Mouse (Mus musculus) adipocyte (in vitro differentiated cells): ENCODE data around the gene Serpina1f.
A peak's percentile ranks its signal among the peaks of the same experiment; 100 is the strongest.
"Not testable (repeated sequence)": the region's sequence is repeated elsewhere in the genome, so short reads cannot be mapped to it uniquely, and the experiment has no call there.

ENCODE experiments used
- DNase-seq: peaks from one replicate; pipeline ENCODE4 v3.0.0-alpha.2; 2016; ENCODE audit warnings: low spot score

Serpina1f gene

DNA sequence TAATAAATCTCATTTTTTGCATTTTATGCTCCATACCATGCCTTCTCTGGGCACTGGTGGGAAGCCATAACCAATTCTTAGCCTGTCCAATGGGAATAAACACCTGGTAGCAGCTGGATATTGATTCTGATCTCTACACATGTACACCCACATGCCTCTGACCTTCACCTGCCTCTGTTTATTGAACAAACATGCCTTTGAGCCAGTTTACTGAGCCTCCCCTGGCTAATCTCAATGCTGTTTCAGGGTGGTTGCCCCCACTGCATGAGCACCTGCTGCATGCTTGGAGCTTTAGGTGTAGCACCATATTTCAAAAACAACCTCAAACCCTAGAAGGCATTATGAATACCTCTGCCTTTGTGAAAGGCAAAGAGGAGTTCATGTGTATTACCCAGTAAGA is 33.3 kb downstream of the Serpina1f start:
- DNase-seq: not testable (repeated sequence)

DNA sequence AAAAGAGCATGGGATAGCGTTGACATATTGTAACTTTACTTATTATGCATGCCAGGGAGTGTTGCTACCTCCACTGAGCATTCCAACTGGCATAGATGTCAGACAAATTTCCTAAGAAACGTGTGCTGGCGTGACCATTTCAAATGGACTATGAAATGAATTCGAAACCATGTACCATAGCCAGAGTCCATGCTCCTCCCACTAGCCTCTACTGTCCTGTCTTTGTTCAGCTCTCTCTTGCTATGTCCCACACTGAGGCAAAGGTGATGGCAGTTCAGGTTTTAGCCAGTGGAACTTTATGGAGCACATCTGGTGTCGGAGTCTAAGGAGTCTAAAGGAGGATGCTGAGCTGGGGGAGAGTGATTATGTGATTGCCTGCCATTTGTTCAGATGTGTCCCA is 35.3 kb downstream of the Serpina1f start:
- no peak for DNase-seq

DNA sequence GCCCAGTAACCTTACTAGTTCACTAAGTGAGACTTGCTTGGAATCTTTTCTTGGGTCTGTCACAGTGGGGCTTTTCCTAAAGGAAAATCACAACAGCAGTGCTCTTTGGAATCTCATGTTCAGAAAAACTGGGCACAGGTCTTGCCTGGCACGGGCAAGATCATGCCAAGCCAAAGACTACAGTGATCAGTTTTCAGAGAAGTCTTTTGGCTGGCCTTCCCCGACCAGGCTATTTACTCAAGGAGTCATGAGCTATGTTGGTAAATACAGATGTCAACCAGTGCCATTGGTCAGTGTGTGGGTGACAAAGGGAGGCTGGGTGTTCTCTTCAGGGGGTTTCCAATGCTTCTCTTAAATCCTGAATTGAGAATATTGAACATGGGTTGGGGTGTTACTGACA is 36.2 kb downstream of the Serpina1f start:
- DNase-seq: peak; percentile 2

DNA sequence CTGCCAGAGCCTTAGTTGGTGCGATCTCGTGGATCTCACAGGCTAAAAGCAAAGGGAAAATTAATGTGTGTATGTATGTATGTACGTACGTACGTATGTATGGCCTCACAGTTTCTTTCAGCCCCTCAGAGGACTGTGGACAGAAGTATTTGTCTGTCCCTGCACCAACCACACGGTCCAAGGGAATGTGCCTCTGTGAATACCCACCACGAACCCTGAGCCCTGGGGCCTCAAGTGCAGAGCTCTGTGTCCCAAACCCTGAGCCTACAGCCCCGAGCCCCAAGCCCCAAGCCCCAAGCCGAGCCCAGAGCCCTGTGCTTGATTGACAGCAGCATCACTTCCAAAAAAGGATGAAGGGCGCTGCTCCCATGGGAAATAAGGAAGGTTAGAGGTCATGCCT is 37.3 kb downstream of the Serpina1f start:
- no peak for DNase-seq

DNA sequence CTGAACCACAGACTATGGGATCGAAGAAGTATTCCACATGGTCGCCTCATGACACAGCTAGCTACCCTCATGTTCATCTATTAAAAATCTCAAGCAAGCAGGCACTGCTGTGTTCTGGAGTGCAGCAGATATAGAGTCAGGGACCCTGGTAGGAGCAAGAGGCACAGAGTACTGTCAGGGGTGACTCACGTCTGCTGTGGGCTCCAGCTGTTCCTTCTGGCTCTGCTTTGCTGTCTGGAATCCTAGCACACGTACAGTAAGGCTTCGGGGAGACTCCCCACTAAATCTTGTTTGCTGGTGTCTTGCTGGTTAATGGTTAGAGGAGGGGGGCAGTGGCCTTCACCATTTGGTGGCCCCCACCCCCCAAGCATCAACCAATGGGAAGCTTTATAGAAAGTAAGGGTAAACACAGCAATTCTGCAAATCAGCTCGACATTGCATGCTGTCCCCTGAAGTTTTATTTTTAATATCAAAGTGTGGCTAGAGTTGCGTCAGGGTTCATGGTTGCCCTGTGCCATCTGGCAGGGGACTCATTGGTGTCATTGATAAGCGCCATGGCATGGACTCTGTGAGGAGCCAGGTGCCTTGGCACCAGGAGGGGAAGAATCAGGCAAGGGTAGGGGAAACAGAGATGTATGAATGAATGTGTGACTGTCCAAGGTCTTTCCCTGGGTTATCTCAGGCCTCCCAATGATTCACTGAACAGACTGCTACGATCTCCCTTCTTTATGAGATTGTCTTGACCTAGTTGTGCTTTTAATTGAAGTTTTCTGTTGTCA is 38.3 kb downstream of the Serpina1f start, which contains the start of gene Serpina6:
Gene Serpina6, minus strand, starts transcription at position 365 of the 779 bp plus-strand sequence.
- no peak for DNase-seq

DNA sequence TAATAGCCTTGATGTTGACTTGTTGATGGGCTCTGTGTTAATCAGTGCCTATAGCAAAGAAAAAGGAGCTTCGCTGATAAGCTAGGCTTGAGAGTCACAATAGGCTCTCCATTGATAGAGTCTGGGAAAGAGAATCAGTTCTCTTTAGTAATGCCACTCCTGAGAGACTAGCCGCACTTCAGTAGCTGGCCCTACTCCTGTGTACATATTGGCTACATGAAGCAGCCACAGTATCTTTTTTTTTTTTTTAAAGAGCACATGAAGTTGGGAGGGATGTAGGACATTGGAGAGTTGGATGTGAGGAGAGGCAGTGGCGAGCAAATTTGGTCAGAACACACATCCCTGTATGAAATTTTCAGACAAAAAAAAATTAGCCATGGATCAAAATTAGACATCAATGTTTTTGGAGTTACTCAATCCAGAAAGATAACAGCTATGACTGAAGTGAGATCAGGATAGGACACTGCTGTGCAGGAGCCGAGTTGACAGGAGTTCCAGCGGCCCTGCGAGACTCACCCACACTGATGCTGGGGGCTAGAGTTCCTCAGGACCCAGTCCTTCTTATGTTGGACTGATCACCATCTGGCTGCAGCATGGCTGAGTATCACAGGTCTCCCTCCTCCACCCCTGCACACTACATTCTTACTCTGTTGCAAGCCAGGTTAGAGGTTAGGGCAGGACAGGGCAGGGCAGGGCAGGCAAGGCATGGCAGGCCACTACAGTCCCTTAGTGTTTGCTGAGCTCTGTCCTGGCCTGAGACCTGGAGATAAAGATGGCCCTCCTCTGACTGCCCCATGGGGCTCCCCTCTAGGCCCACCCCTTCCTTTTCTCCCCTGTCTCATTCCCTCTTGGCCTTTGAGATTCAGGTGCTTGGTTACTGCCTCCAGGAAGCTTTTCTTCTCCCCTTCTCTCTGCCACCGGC is 39.9 kb downstream of the Serpina1f start:
- no peak for DNase-seq

DNA sequence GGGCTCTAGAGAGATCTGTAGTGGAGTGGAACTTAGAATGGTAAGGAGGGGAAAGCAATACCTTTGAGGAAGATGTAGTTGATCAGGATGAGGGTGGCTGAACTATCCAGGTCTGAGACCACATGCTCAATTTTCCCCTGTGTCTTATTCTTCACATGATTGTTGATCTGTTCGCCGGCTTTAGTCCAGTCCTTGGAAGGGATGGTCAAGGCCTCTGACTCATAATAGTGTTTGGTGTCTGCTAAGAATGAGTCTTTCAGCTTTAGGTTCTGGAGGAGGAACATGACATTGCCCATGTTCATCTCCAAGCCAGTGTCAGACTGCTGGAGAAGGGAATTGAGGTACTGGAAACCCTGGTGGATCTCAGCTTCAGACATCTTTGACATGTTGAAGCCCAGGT is 41.5 kb downstream of the Serpina1f start:
- DNase-seq: no peak

DNA sequence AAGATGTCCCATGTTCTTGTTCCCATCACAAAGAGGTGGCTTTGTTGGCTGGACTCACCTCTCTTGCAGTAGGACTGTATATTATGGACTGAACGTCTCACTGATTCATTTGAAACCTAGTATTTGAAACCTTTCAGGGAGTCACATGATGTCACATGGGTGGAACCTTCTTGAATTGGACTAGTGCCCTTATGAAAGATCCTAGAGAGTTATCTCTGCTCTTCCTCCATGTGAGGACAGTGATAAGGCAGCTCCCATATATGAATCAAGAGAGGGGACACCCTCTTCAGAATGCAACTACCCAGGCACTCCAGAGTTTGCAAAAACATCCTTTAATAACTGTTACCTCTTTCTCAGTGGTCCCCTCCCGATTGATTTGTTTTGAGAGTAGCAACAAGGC is 49.0 kb downstream of the Serpina1f start:
- no peak for DNase-seq

DNA sequence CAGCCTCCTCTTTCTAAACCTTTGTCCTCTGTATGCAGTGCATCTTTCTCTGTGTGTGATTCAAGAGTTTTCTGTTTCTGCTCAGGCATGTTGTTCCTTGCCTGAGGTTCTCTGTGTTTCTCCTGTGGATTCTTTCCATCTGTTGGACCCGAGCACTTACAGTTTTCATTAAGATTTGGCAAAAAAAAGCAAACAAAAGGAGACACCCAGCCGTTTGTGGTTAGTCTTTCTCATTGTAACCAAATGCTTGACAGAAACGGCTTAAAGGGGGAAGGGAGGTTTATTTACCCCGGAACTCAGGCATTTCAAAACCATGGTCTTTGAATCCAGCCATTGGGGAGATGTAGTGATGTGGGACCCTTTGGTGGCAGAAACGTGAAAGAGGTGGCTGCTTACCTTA is 50.7 kb downstream of the Serpina1f start:
- no peak for DNase-seq

DNA sequence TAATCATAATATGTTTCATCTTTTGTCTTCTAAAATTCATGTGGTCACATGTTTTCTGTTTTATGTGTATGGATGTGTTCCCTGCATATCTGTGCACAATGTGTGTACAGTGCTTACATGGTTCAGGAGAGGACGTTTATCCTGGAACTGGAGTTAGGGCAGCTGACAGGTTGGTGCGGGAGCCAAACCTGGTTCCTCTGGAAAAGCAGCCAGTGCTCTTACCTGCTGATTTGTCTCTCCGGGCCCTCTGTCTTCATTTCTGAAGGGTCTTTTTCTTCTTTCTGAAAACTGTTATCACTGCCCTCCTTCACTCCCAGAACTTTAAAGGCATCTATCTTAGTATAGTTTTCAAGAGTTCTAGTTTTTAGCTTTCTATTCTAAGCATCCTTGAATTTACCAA is 51.5 kb downstream of the Serpina1f start:
- no peak for DNase-seq

DNA sequence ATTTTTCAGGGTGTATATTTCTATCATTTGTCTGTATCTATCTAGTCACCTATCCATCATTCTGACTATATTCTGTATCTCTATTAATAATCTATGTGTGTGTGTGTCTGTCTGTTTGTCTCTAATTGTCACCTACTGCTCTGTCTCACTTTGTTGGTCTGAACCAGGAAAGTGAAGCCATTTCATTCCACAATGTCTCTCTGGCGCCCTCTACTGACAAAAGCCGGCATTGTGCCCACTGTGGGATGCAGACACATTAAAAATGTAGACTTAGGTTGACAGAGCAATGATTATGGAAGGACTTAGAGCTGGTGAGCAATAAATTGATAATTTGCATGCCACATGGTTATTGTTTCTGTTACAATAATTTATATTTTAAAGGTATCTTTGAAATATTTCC is 52.0 kb downstream of the Serpina1f start:
- peak; percentile 38 for DNase-seq
